Mouse (Mus musculus) stomach, postnatal 0 days (tissue): ENCODE measurements around the gene Rtp4. TPM values are rescaled to one million over a fixed set of nuclear protein-coding genes. Genes with fewer than 3 reads are reported as not detected.

Experiments used
- ATAC-seq: fragments of 200-750 bp; cut with Nextera tagmentation; 2 replicates; pipeline ENCODE4 v1.8.0; 2017; ENCODE audit not compliant: low FRiP score, low TSS enrichment
- DNase-seq: peaks from one replicate; pipeline ENCODE4 v3.0.0-alpha.2; 2016; ENCODE audit warnings: low spot score
- H3K27ac ChIP-seq: fragments of 300-500 bp; sonication (generic); replicated peaks from 2 replicates; pipeline ENCODE4 v1.5.1; 2014; ENCODE audit warnings: mild to moderate bottlenecking, control low read depth
- H3K27me3 ChIP-seq: fragments of 300-500 bp; sonication (generic); 2 replicates; pipeline ENCODE4 v1.6.1; 2014; ENCODE audit warnings: low read length; ENCODE audit not compliant: control insufficient read depth, insufficient read depth
- H3K36me3 ChIP-seq: fragments of 300-500 bp; sonication (generic); 2 replicates; pipeline ENCODE4 v1.6.1; 2014; ENCODE audit warnings: low read length, mixed read lengths; ENCODE audit not compliant: control insufficient read depth, insufficient read depth
- H3K4me1 ChIP-seq: fragments of 300-500 bp; sonication (generic); replicated peaks from 2 replicates; pipeline ENCODE4 v1.6.1; 2014; ENCODE audit warnings: antibody characterized with exemption; ENCODE audit not compliant: control insufficient read depth, insufficient read depth
- H3K4me2 ChIP-seq: fragments of 300-500 bp; sonication (generic); replicated peaks from 2 replicates; pipeline ENCODE4 v1.6.1; 2014; ENCODE audit warnings: low read depth, mild to moderate bottlenecking, control low read depth, moderate library complexity
- H3K4me3 ChIP-seq: fragments of 300-500 bp; sonication (generic); 2 replicates; pipeline ENCODE4 v1.5.1; 2014; ENCODE audit warnings: low read depth, low read length, control low read depth
- H3K9ac ChIP-seq: fragments of 300-500 bp; sonication (generic); 2 replicates; pipeline ENCODE4 v1.6.1; 2014; ENCODE audit warnings: mild to moderate bottlenecking, low read length, control low read depth, mixed read lengths
- H3K9me3 ChIP-seq: fragments of 300-500 bp; sonication (generic); 2 replicates; pipeline ENCODE4 v1.6.1; 2016; ENCODE audit warnings: low read length; ENCODE audit not compliant: control insufficient read depth
- CTCF ChIP-seq: IDR thresholded peaks from 2 replicates; pipeline ENCODE4 v1.5.1; 2016; ENCODE audit warnings: antibody characterized with exemption, low read depth, mild to moderate bottlenecking, moderate library complexity
- EP300 ChIP-seq: optimal IDR thresholded peaks from 2 replicates; pipeline ENCODE3; 2016; ENCODE audit warnings: antibody characterized with exemption
- WGBS: fragments of 180-500 bp; shearing (Covaris S2); extraction: QIAGEN DNeasy Blood & Tissue Kit; methylation state at CpG from one replicate; pipeline ENCODE4 v1.1.7; 2014; 5-methylcytosine and 5-hydroxymethylcytosine counted together
- polyA plus RNA-seq: library from polyadenylated mRNA; unstranded; fragments of >200 nt; fragmentation: Nextera tagmentation; extraction: Ambion mirVana; gene quantifications from 2 replicates; pipeline ENCODE4 v1.2.1, GENCODE M21; 2015

The Rtp4 gene
- polyA plus RNA-seq, 1 experiment from 2014 or later, result 19.7 TPM

- H3K27me3 ChIP-seq, result no peaks in the 10 kb centered on the region
- H3K4me2 ChIP-seq, result no peak overlapping the region
- no peak for TF ChIP-seq EP300
- peak; percentile 89 for TF ChIP-seq CTCF
- H3K27ac ChIP-seq, result no peak overlapping the region
- WGBS, result 42% methylated on average over 8 of the region's 8 CpGs
- no peak overlapping the region for H3K9ac ChIP-seq
- no peaks in the 10 kb centered on the region for H3K36me3 ChIP-seq
- no peak overlapping the region for H3K4me3 ChIP-seq
- ATAC-seq (no peak), DNase-seq (peak; percentile 35)
- H3K4me1 ChIP-seq, result no peaks in the 10 kb centered on the region
- no peaks in the 10 kb centered on the region for H3K9me3 ChIP-seq
Measured at GRCm38 (mm10) chr16:23550346-23550980, 30.4 kb downstream of the Rtp4 start.

DNA sequence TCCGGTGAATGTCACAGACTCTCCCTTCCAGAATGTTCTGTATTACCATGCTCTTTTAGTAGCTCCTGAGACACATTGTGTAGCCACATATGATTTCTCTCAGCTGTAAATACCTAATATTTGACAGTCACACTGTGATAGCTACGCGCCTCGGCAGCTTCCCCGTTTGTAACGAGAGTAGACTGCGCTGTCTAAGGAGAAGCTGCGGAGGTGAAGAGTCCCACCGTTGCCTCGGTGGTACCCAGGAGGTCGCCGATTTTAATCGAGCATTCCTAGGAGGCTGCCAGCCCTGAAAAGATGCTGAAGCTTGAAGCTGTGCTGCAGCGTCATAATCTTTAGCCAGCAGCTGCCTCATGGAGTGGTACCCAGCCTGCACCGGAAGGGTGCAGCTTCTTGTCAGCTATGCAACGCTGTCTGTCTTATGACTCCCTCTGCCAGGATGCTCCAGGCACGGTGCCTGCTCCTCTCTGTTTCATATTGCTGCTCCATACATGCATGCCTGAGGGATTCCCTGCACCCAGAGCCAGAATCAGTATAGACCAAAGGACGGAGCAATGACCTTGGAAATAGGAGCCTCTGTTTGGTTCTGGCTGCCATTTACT lies 31.0 kb downstream of the Rtp4 start:
- no peak overlapping the region for H3K4me3 ChIP-seq
- H3K36me3 ChIP-seq, result no peaks in the 10 kb centered on the region
- DNase-seq (no peak), ATAC-seq (no peak)
- no peak overlapping the region for H3K4me2 ChIP-seq
- no peak overlapping the region for H3K27ac ChIP-seq
- WGBS, result 84% methylated on average over 18 of the region's 18 CpGs
- H3K9me3 ChIP-seq, result no peaks in the 10 kb centered on the region
- no peak overlapping the region for H3K9ac ChIP-seq
- no peaks in the 10 kb centered on the region for H3K27me3 ChIP-seq
- no peak for TF ChIP-seq CTCF
- TF ChIP-seq EP300, result no peak
- H3K4me1 ChIP-seq, result no peaks in the 10 kb centered on the region

- Histone ChIP-seq H3K36me3 (no peaks in the 10 kb centered on the region), H3K27me3 (no peaks in the 10 kb centered on the region), H3K9me3 (no peaks in the 10 kb centered on the region), H3K27ac (no peak overlapping the region), H3K4me1 (no peaks in the 10 kb centered on the region), H3K4me3 (no peak overlapping the region), H3K9ac (no peak overlapping the region), H3K4me2 (no peak overlapping the region)
- no peak for ATAC-seq
- no peak for DNase-seq
- TF ChIP-seq CTCF (no peak), EP300 (no peak)
- 82% methylated on average over 5 of the region's 5 CpGs for WGBS
Measured at GRCm38 (mm10) chr16:23554673-23555072, 34.6 kb downstream of the Rtp4 start.

DNA sequence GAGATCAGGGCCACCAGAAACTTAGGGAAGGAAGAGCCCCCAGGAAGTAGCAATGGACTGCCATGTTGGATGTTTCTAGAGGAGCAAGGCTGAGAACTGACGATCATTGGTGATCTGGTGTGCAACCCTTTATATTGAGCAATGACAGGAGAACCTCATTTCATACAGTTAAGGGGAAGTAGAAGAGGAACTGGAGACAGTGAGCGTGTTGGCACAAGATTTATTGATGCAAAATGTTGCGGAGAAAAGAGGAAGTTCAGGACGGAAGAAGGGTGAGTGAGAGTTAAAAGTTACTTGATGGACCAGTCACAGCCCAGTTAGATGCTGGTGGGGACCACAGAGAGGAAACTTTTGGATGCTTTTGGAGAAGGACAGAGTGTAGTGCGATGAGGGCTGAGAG lies 37.1 kb downstream of the Rtp4 start:
- TF ChIP-seq EP300 (no peak), CTCF (no peak)

GRCm38 (mm10) chr16:23557669-23558068 lies 37.6 kb downstream of the Rtp4 start:
- Histone ChIP-seq H3K36me3 (no peaks in the 10 kb centered on the region), H3K9ac (no peak overlapping the region), H3K27me3 (no peaks in the 10 kb centered on the region), H3K9me3 (no peaks in the 10 kb centered on the region), H3K4me3 (no peak overlapping the region), H3K27ac (no peak overlapping the region), H3K4me1 (no peaks in the 10 kb centered on the region), H3K4me2 (no peak overlapping the region)
- DNase-seq (no peak), ATAC-seq (no peak)
- WGBS, result 67% methylated on average over 2 of the region's 2 CpGs
- TF ChIP-seq EP300 (no peak), CTCF (no peak)

More for the DNA sequence above, 37.1 kb downstream of the Rtp4 start:
- Histone ChIP-seq H3K27me3 (no peaks in the 10 kb centered on the region), H3K36me3 (no peaks in the 10 kb centered on the region), H3K9me3 (no peaks in the 10 kb centered on the region), H3K4me2 (no peak overlapping the region), H3K4me3 (no peak overlapping the region), H3K27ac (no peak overlapping the region), H3K9ac (no peak overlapping the region), H3K4me1 (no peaks in the 10 kb centered on the region)
- 83% methylated on average over 5 of the region's 5 CpGs for WGBS
- ATAC-seq (no peak), DNase-seq (no peak)

- H3K9ac ChIP-seq, result no peak overlapping the region
- no peak overlapping the region for H3K4me3 ChIP-seq
- no peak overlapping the region for H3K27ac ChIP-seq
- H3K4me1 ChIP-seq, result no peaks in the 10 kb centered on the region
- H3K4me2 ChIP-seq, result no peak overlapping the region
- H3K27me3 ChIP-seq, result no peaks in the 10 kb centered on the region
- WGBS, result 55% methylated on average over 4 of the region's 4 CpGs
- no peaks in the 10 kb centered on the region for H3K9me3 ChIP-seq
- TF ChIP-seq EP300 (no peak), CTCF (no peak)
- no peak for ATAC-seq
- DNase-seq, result no peak
- no peaks in the 10 kb centered on the region for H3K36me3 ChIP-seq
Measured at GRCm38 (mm10) chr16:23568369-23568958, 48.4 kb downstream of the Rtp4 start.
